In genomic region chr17:34727887-34728286, GRCm38 (mm10) we compare ENCODE assay signal across 29 mouse cellular contexts. TPM values are rescaled to one million over a fixed set of nuclear protein-coding genes. Genes with fewer than 3 reads are reported as not detected.
DNase-seq lines count a peak whose midpoint lies in the region; ATAC-seq lines count a peak whose summit lies in the region.
"Had no signal": no experiment of that assay in that cellular context is flagged by ENCODE, and none has a peak within 500 bp of the region (broad histone marks: within the 10 kb centered on the region; RNA-seq: fewer than 3 reads in every experiment).

No protein-coding gene starts in this region.

- ATAC-seq in heart, embryonic 12.5 days (ENCODE audit: insufficient number of reproducible peaks, low FRiP score): no peak
- ATAC-seq in liver, embryonic 13.5 days (ENCODE audit: low read depth): peak; percentile 67; the same call in 1 of the 2 replicates
- ATAC-seq in liver, embryonic 16.5 days (ENCODE audit: low read depth): peak; percentile 81
- ATAC-seq: activated CD4-positive, CD25-positive, alpha-beta regulatory T cell, adult 4 months; forebrain, embryonic 15.5 days; hindbrain, postnatal 0 days had no signal

- DNase-seq in heart, adult 11 months: peak; percentile 72
- no peak for DNase-seq in liver, embryonic 13.5 days
- no peak for DNase-seq in kidney, postnatal 10 days
- DNase-seq in layer of hippocampus, postnatal 14 days (ENCODE audit: low spot score in 2 of 2): no peak
- DNase-seq: adrenal gland, adult 8-10 months; adrenal gland, postnatal 25 days; cerebellum, adult 11-12 months; cerebellum, adult 8-10 months; cerebellum, postnatal 10 days; cerebellum, postnatal 36 days; embryo, embryonic 11 days; gastrocnemius, postnatal 10 days; gastrocnemius, postnatal 36 days; heart, postnatal 10 days; heart, postnatal 36 days had no signal

- H3K9me3 ChIP-seq in heart, embryonic 12.5 days (replicated peaks): peaks cover 5% of the 10 kb centered on the region
- peaks cover 2% of the 10 kb centered on the region; the same call in 1 of the 2 replicates for H3K9me3 ChIP-seq in liver, embryonic 13.5 days (replicated peaks)
- H3K9me3 ChIP-seq in liver, embryonic 16.5 days (replicated peaks; ENCODE audit: control insufficient read depth, low read length): peaks cover 2% of the 10 kb centered on the region; the same call in 1 of the 2 replicates
- H3K9me3 ChIP-seq: forebrain, embryonic 15.5 days; heart, embryonic 15.5 days had no signal

- H3K4me1 ChIP-seq in heart, embryonic 12.5 days (replicated peaks): no peaks in the 10 kb centered on the region
- no peaks in the 10 kb centered on the region for H3K4me1 ChIP-seq in liver, embryonic 13.5 days (replicated peaks)
- H3K4me1 ChIP-seq in liver, embryonic 16.5 days (ENCODE audit: control insufficient read depth, low read depth, low read length): no peaks in the 10 kb centered on the region
- H3K4me1 ChIP-seq: embryonic facial prominence, embryonic 10.5 days; embryonic facial prominence, embryonic 13.5 days; forebrain, embryonic 12.5 days; forebrain, embryonic 15.5 days; heart, embryonic 15.5 days; hindbrain, embryonic 13.5 days had no signal

- H3K4me3 ChIP-seq in heart, embryonic 12.5 days: no peak overlapping the region
- no peak overlapping the region for H3K4me3 ChIP-seq in liver, embryonic 13.5 days (replicated peaks)
- no peak overlapping the region for H3K4me3 ChIP-seq in liver, embryonic 16.5 days (ENCODE audit: low read depth, low read length)
- H3K4me3 ChIP-seq: embryonic facial prominence, embryonic 10.5 days; embryonic facial prominence, embryonic 13.5 days; erythroblast, embryonic 14.5 days; forebrain, embryonic 12.5 days; forebrain, embryonic 15.5 days; heart, embryonic 15.5 days; hindbrain, embryonic 10.5 days; hindbrain, embryonic 13.5 days had no signal

- H3K27ac ChIP-seq in heart, embryonic 12.5 days (ENCODE audit: poor library complexity, severe bottlenecking): no peak overlapping the region
- no peak overlapping the region; the same call in 1 of the 2 replicates for H3K27ac ChIP-seq in liver, embryonic 13.5 days
- H3K27ac ChIP-seq in liver, embryonic 16.5 days (ENCODE audit: low read length): peak overlapping the region; percentile 64
- H3K27ac ChIP-seq: embryonic facial prominence, embryonic 10.5 days; embryonic facial prominence, embryonic 13.5 days; forebrain, embryonic 12.5 days; forebrain, embryonic 15.5 days; heart, embryonic 15.5 days; hindbrain, embryonic 10.5 days; hindbrain, embryonic 13.5 days; hindbrain, postnatal 0 days had no signal

- no peaks in the 10 kb centered on the region for H3K36me3 ChIP-seq in heart, embryonic 12.5 days
- no peaks in the 10 kb centered on the region for H3K36me3 ChIP-seq in liver, embryonic 13.5 days
- no peaks in the 10 kb centered on the region for H3K36me3 ChIP-seq in liver, embryonic 16.5 days (ENCODE audit: control insufficient read depth, insufficient read depth)
- H3K36me3 ChIP-seq: embryonic facial prominence, embryonic 10.5 days; embryonic facial prominence, embryonic 13.5 days; forebrain, embryonic 12.5 days; forebrain, embryonic 15.5 days; heart, embryonic 15.5 days; hindbrain, embryonic 10.5 days; hindbrain, embryonic 13.5 days had no signal

- no peak overlapping the region for H3K9ac ChIP-seq in heart, embryonic 12.5 days
- no peak overlapping the region for H3K9ac ChIP-seq in liver, embryonic 13.5 days
- no peak overlapping the region for H3K9ac ChIP-seq in liver, embryonic 16.5 days (ENCODE audit: low read depth, low read length)
- H3K9ac ChIP-seq: embryonic facial prominence, embryonic 13.5 days; forebrain, embryonic 12.5 days; forebrain, embryonic 15.5 days; heart, embryonic 15.5 days; hindbrain, embryonic 13.5 days had no signal

- H3K27me3 ChIP-seq in heart, embryonic 12.5 days (replicated peaks): 0 out of 2 replicates have a peak, but pooled peaks cover 4% of the 10 kb centered on the region
- H3K27me3 ChIP-seq in liver, embryonic 13.5 days: no peaks in the 10 kb centered on the region
- H3K27me3 ChIP-seq in liver, embryonic 16.5 days (ENCODE audit: control insufficient read depth, insufficient read depth, low read depth, low read length): no peaks in the 10 kb centered on the region
- H3K27me3 ChIP-seq: embryonic facial prominence, embryonic 13.5 days; forebrain, embryonic 12.5 days; forebrain, embryonic 15.5 days; heart, embryonic 15.5 days; hindbrain, embryonic 13.5 days had no signal

- no peak overlapping the region for H3K4me2 ChIP-seq in heart, embryonic 12.5 days
- H3K4me2 ChIP-seq in liver, embryonic 13.5 days: no peak overlapping the region
- no peak overlapping the region for H3K4me2 ChIP-seq in liver, embryonic 16.5 days (ENCODE audit: low read depth, low read length)
- H3K4me2 ChIP-seq: embryonic facial prominence, embryonic 13.5 days; forebrain, embryonic 12.5 days; forebrain, embryonic 15.5 days; heart, embryonic 11.5 days; heart, embryonic 15.5 days; hindbrain, embryonic 13.5 days had no signal

- WGBS in heart, embryonic 12.5 days: 85% methylated on average over 2 of the region's 2 CpGs
- WGBS in liver, embryonic 13.5 days (ENCODE audit: insufficient replicate concordance): 47% methylated on average over 2 of the region's 2 CpGs
- 57% methylated on average over 2 of the region's 2 CpGs for WGBS in liver, embryonic 16.5 days (ENCODE audit: insufficient replicate concordance)

RNA-seq across cellular contexts. Expression of gene C4b, which starts 15.8 kb away (rescaled TPM):
- polyA plus RNA-seq in heart, embryonic 12.5 days (2016; fragmentation: Nextera tagmentation; extraction: Ambion mirVana): 0.15 TPM in 1 of 2 replicates, not detected in the other
- polyA plus RNA-seq in liver, embryonic 13.5 days (2015; fragmentation: Nextera tagmentation; extraction: Ambion mirVana): 1.2 and 1.4 TPM in 2 replicates
- 19.6 and 26.6 TPM in 2 replicates for polyA plus RNA-seq in liver, embryonic 16.5 days (2015; fragmentation: Nextera tagmentation; extraction: Ambion mirVana)
- total RNA-seq in layer of hippocampus, postnatal 14 days (2021): 10 to 100 TPM; 11.6 to 14.0 TPM
- total RNA-seq: granulocyte monocyte progenitor cell, adult 5-6 weeks had no signal
- polyA plus RNA-seq: activated CD4-positive, CD25-positive, alpha-beta regulatory T cell, adult 4 months; embryonic facial prominence, embryonic 10.5 days; embryonic facial prominence, embryonic 13.5 days; forebrain, embryonic 12.5 days; forebrain, embryonic 15.5 days; heart, embryonic 11.5 days; hindbrain, embryonic 10.5 days; hindbrain, embryonic 13.5 days had no signal

RNA-seq across cellular contexts. Expression of gene Tnxb, which starts 57.6 kb away (rescaled TPM):
- 0.77 and 0.98 TPM in 2 replicates for polyA plus RNA-seq in heart, embryonic 12.5 days (2016; fragmentation: Nextera tagmentation; extraction: Ambion mirVana)
- polyA plus RNA-seq in liver, embryonic 13.5 days (2015; fragmentation: Nextera tagmentation; extraction: Ambion mirVana): 0.05 and 0.08 TPM in 2 replicates
- 0.20 and 0.27 TPM in 2 replicates for polyA plus RNA-seq in liver, embryonic 16.5 days (2015; fragmentation: Nextera tagmentation; extraction: Ambion mirVana)
- total RNA-seq in layer of hippocampus, postnatal 14 days (2021): 1 to 10 TPM; 4.6 to 5.4 TPM
- total RNA-seq: granulocyte monocyte progenitor cell, adult 5-6 weeks had no signal
- polyA plus RNA-seq: activated CD4-positive, CD25-positive, alpha-beta regulatory T cell, adult 4 months; embryonic facial prominence, embryonic 10.5 days; erythroblast, embryonic 14.5 days had no signal
